Mouse (Mus musculus): ENCODE data around the gene Chrna3. TPM values are rescaled to one million over a fixed set of nuclear protein-coding genes. Genes with fewer than 3 reads are reported as not detected.

Gene Chrna3
- polyA plus RNA-seq, 1 experiment from 2014 or later = 0.05 TPM

DNA sequence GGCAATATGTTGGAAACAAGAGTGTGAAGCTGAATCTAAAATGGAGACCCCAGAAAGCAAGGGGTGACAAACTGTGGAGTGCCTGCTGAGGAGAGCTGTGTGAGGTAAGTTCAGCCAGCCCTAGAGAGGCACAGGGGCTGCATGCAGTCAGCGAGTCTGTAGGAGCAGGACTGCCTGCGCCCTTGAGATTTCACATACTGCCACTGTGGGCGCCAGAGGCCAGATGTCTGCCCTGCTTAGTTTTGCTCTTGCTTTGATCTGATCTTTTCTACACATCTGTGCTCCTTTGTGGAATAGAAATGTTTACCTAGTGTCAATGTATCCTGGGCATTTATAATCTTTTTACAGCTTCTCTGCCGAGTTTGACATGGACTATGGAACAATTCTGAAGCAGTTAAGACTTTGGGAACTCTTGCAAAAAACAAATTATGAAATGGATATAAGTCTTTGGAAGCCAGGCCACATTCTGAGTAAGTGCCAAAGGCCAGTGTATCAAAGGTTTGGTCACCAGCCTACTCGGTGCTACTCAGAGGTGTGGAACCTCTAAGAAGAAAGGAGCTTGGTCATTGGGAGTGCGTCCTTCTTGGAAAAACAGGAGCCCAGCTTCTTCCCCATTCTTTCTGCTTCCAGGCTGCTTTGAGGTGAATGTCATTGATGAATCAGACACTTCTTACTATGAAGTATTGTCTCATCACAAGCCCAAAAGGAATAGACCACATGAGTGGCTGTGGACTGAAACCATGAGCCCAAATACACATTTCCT lies 15.6 kb downstream of the Chrna3 start:
- H3K4me2 ChIP-seq (replicated peaks; ENCODE audit: low read depth, low read length) = no peak overlapping the region
- H3K9ac ChIP-seq (replicated peaks; ENCODE audit: low read depth) = no peak overlapping the region
- no peak overlapping the region for H3K27ac ChIP-seq (ENCODE audit: low read length)
- H3K27me3 ChIP-seq (replicated peaks; ENCODE audit: insufficient read depth, low read length) = no peaks in the 10 kb centered on the region
- no peak overlapping the region for H3K4me3 ChIP-seq (ENCODE audit: low read depth, low read length)
- ATAC-seq = no peak
- TF ChIP-seq CTCF (IDR thresholded peaks at IDR 0.05) (no peak), EP300 (IDR thresholded peaks at IDR 0.05) (no peak)
- WGBS = 37% methylated on average over 6 of the region's 6 CpGs
- H3K9me3 ChIP-seq (ENCODE audit: low read length) = no peaks in the 10 kb centered on the region
- no peaks in the 10 kb centered on the region for H3K36me3 ChIP-seq (ENCODE audit: insufficient read depth, low read length)
- no peak for DNase-seq (ENCODE audit: low spot score)
- H3K4me1 ChIP-seq (ENCODE audit: insufficient read depth, low read depth, low read length) = no peaks in the 10 kb centered on the region

DNA sequence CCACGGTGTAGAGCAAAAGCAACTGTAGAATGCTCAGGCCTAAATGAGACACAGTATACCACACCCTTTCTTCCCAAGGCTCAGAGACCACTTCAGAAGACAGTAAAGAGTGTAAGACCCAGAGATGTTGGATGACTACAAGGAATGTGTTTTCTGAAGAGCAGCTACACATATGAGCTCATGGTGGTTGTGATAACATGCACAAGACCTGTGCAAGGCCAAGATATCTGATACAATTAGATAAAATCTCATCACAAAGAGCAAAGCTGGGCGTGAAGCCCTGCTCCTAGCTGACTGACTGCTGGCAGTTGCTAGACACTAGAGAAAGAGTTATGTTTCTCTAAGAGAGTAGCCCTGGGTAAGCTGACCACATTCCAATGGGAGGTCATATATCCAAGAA lies 16.7 kb downstream of the Chrna3 start:
- Histone ChIP-seq H3K4me3 (ENCODE audit: low read depth, low read length) (no peak overlapping the region), H3K9ac (replicated peaks; ENCODE audit: low read depth) (no peak overlapping the region), H3K36me3 (ENCODE audit: insufficient read depth, low read length) (no peaks in the 10 kb centered on the region), H3K4me1 (ENCODE audit: insufficient read depth, low read depth, low read length) (no peaks in the 10 kb centered on the region), H3K9me3 (ENCODE audit: low read length) (no peaks in the 10 kb centered on the region), H3K4me2 (replicated peaks; ENCODE audit: low read depth, low read length) (no peak overlapping the region), H3K27ac (ENCODE audit: low read length) (no peak overlapping the region), H3K27me3 (replicated peaks; ENCODE audit: insufficient read depth, low read length) (no peaks in the 10 kb centered on the region)
- 64% methylated on average over 2 of the region's 2 CpGs for whole genome bisulfite sequencing
- no peak for DNase-seq (ENCODE audit: low spot score)
- ATAC-seq = no peak
- no peak for TF ChIP-seq CTCF (IDR thresholded peaks at IDR 0.05)
- no peak for TF ChIP-seq EP300 (IDR thresholded peaks at IDR 0.05)

DNA sequence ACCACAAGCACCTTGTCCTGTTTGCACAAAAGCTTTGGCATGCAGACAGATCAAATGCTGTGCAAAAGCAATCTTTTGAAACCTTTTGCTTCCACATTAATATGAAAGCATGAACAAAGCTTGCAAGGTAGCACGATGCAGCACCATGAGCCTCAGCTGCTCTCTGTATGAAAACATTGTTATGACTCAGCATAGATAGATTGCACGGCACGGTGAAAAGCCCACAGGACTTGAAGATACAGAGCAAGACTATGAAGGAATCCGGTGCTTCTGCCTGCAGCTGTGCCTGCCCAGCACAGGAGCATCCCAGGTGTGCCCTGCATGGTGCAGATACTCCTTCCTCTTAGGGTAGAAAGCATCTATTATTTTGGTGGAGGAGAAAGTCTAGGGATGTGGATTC lies 22.8 kb downstream of the Chrna3 start:
- H3K9ac ChIP-seq (replicated peaks; ENCODE audit: low read depth) = no peak overlapping the region
- no peaks in the 10 kb centered on the region for H3K36me3 ChIP-seq (ENCODE audit: insufficient read depth, low read length)
- ATAC-seq = no peak
- TF ChIP-seq CTCF (IDR thresholded peaks at IDR 0.05) = no peak
- TF ChIP-seq EP300 (IDR thresholded peaks at IDR 0.05) = no peak
- no peaks in the 10 kb centered on the region for H3K9me3 ChIP-seq (ENCODE audit: low read length)
- H3K4me3 ChIP-seq (ENCODE audit: low read depth, low read length) = no peak overlapping the region
- H3K4me1 ChIP-seq (ENCODE audit: insufficient read depth, low read depth, low read length) = no peaks in the 10 kb centered on the region
- no peak overlapping the region for H3K27ac ChIP-seq (ENCODE audit: low read length)
- H3K27me3 ChIP-seq (replicated peaks; ENCODE audit: insufficient read depth, low read length) = no peaks in the 10 kb centered on the region
- 56% methylated on average over 4 of the region's 4 CpGs for WGBS
- DNase-seq (ENCODE audit: low spot score) = no peak
- H3K4me2 ChIP-seq (replicated peaks; ENCODE audit: low read depth, low read length) = no peak overlapping the region

DNA sequence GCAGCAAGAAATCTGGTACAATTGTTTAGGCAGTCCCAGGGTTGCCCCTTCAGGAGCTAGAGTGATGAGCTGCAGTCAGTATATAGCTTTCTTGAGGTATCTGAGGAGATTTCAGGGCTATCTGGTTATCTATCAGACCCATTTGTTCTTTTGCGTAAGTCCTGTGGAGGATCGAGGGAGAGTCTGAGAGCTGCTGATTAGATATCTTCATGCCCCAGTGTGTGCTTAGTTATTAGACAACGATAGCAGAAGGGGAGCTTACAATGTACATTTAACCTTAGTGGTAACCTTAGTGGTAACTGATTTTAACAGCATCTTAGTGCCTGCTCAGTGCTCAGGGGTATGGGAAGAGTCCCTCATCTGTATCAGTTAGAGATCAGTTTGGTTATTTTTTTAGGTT lies 30.7 kb downstream of the Chrna3 start:
- no peak for DNase-seq (ENCODE audit: low spot score)

DNA sequence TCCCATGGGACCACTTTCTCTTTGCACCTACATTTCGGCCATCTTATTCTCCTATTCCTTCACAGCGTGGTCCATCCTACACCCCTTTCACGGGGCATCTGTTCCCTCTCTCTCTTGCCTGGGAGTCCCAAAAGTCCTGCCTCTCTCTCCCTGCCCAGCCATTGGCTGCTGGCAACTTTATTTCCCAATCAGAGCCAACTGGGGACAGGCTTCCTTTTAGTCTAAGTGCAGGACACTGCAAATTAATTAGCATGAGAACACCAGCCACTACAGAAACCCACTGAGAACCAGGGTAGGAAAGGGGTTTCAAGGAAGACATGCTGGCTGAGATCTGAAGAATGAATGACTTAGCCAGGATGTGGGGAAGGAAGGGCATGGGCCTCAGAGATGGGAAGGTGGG lies 32.0 kb downstream of the Chrna3 start:
- ATAC-seq = no peak
- TF ChIP-seq EP300 (IDR thresholded peaks at IDR 0.05) (no peak), CTCF (IDR thresholded peaks at IDR 0.05) (no peak)
- WGBS = 57% methylated on average over 3 of the region's 3 CpGs
- H3K27ac ChIP-seq (ENCODE audit: low read length) = no peak overlapping the region
- H3K36me3 ChIP-seq (ENCODE audit: insufficient read depth, low read length) = no peaks in the 10 kb centered on the region
- H3K27me3 ChIP-seq (replicated peaks; ENCODE audit: insufficient read depth, low read length) = no peaks in the 10 kb centered on the region; the same call in 1 of the 2 replicates
- no peaks in the 10 kb centered on the region for H3K9me3 ChIP-seq (ENCODE audit: low read length)
- H3K9ac ChIP-seq (replicated peaks; ENCODE audit: low read depth) = no peak overlapping the region
- no peak overlapping the region for H3K4me3 ChIP-seq (ENCODE audit: low read depth, low read length)
- H3K4me2 ChIP-seq (replicated peaks; ENCODE audit: low read depth, low read length) = no peak overlapping the region
- DNase-seq (ENCODE audit: low spot score) = no peak
- no peaks in the 10 kb centered on the region for H3K4me1 ChIP-seq (ENCODE audit: insufficient read depth, low read depth, low read length)

More for the DNA sequence above, 30.7 kb downstream of the Chrna3 start:
- H3K27ac ChIP-seq (ENCODE audit: low read length) = no peak overlapping the region
- H3K4me2 ChIP-seq (replicated peaks; ENCODE audit: low read depth, low read length) = no peak overlapping the region
- no peaks in the 10 kb centered on the region for H3K36me3 ChIP-seq (ENCODE audit: insufficient read depth, low read length)
- H3K27me3 ChIP-seq (replicated peaks; ENCODE audit: insufficient read depth, low read length) = no peaks in the 10 kb centered on the region; the same call in 1 of the 2 replicates
- TF ChIP-seq EP300 (IDR thresholded peaks at IDR 0.05) (no peak), CTCF (IDR thresholded peaks at IDR 0.05) (no peak)
- H3K9ac ChIP-seq (replicated peaks; ENCODE audit: low read depth) = no peak overlapping the region
- no peak for ATAC-seq
- H3K9me3 ChIP-seq (ENCODE audit: low read length) = no peaks in the 10 kb centered on the region
- no peak overlapping the region for H3K4me3 ChIP-seq (ENCODE audit: low read depth, low read length)
- H3K4me1 ChIP-seq (ENCODE audit: insufficient read depth, low read depth, low read length) = no peaks in the 10 kb centered on the region
- 62% methylated on average over 3 of the region's 3 CpGs for WGBS

DNA sequence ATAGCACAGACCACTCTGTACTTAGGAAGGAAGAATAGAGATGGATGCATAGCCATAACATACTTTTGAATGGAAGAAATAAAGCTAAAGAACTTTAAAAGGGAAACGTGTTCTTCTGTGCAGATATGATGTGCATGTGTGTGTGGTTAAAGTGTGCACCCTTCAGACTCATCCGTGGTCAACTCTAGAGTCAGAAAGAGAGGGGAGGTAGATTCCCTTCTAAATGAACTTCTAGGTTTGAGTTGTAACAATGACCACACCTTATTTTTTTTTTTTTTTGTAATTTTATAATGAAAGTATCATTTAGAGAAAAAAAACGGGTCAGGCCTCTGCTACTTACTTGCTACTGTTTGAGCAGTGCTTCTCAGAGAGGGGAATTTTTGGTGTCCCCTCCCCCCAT lies 36.0 kb downstream of the Chrna3 start:
- Histone ChIP-seq H3K9me3 (ENCODE audit: low read length) (no peaks in the 10 kb centered on the region), H3K4me2 (replicated peaks; ENCODE audit: low read depth, low read length) (no peak overlapping the region), H3K36me3 (ENCODE audit: insufficient read depth, low read length) (no peaks in the 10 kb centered on the region), H3K4me3 (ENCODE audit: low read depth, low read length) (no peak overlapping the region), H3K27ac (ENCODE audit: low read length) (no peak overlapping the region), H3K27me3 (replicated peaks; ENCODE audit: insufficient read depth, low read length) (no peaks in the 10 kb centered on the region; the same call in 1 of the 2 replicates), H3K4me1 (ENCODE audit: insufficient read depth, low read depth, low read length) (no peaks in the 10 kb centered on the region), H3K9ac (replicated peaks; ENCODE audit: low read depth) (no peak overlapping the region)
- WGBS = 63% methylated on average over 3 of the region's 3 CpGs
- no peak for TF ChIP-seq EP300 (IDR thresholded peaks at IDR 0.05)
- TF ChIP-seq CTCF (IDR thresholded peaks at IDR 0.05) = no peak
- DNase-seq (ENCODE audit: low spot score) (no peak), ATAC-seq (no peak)
